Mouse (Mus musculus): Measurements from ENCODE around the gene Slc15a4. TPM values are rescaled to one million over a fixed set of nuclear protein-coding genes. Genes with fewer than 3 reads are reported as not detected.

Gene Slc15a4
- polyA plus RNA-seq, 1 experiment from 2014 or later: 17.1 TPM

DNA sequence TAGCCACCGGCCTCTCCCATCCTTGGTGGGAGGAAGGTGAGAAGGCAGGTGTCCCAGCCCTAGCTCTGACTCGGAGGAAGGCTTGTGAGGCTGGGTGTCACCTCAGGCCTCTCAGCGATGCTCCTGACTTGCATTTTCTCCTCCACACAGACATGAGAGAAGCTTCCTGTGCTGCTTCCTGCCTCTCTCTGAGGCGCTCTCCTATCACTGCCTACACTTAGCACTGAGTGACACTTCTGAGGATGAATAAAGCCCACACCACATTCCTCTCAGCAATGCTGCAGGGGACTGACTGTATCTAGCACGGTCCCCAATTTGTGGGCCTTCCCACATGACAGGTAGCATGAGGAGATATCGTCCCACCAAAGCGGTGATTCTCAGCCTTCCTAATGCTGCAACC is 35.8 kb downstream of the Slc15a4 start:
- no peak overlapping the region for H3K4me2 ChIP-seq
- no peak overlapping the region for H3K9ac ChIP-seq
- H3K27me3 ChIP-seq (replicated peaks): no peaks in the 10 kb centered on the region
- H3K9me3 ChIP-seq (replicated peaks): no peaks in the 10 kb centered on the region
- no peaks in the 10 kb centered on the region for H3K4me1 ChIP-seq (replicated peaks)
- peaks cover 94% of the 10 kb centered on the region for H3K36me3 ChIP-seq
- H3K27ac ChIP-seq (ENCODE audit: poor library complexity, severe bottlenecking): no peak overlapping the region
- H3K4me3 ChIP-seq: no peak overlapping the region
- no peak for ATAC-seq (ENCODE audit: insufficient number of reproducible peaks, low FRiP score)
- 83% methylated on average over 7 of the region's 7 CpGs for WGBS

DNA sequence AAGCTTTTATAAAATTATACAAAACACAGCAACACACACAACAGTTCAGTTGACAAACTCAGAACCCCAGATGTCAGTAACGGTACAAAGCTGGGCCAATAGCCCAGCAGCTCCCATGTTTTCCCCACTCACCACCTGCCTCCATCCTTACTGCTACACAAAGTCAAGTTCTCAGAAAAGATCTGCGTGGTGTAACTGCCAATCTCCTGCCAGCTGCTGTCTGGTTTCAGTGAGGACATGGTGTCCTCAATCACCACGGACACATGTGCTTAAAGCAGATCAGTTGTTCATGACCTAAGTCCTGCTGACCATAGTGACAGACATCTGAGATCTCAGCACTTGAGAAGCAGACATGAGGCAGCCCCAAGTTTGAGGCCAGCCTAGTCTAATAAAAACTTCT is 37.0 kb downstream of the Slc15a4 start:
- no peaks in the 10 kb centered on the region for H3K4me1 ChIP-seq (replicated peaks)
- no peak overlapping the region for H3K4me3 ChIP-seq
- no peak overlapping the region for H3K4me2 ChIP-seq
- WGBS: 89% methylated on average over 3 of the region's 3 CpGs
- no peaks in the 10 kb centered on the region for H3K27me3 ChIP-seq (replicated peaks)
- H3K9me3 ChIP-seq (replicated peaks): no peaks in the 10 kb centered on the region
- no peak overlapping the region for H3K27ac ChIP-seq (ENCODE audit: poor library complexity, severe bottlenecking)
- no peak overlapping the region for H3K9ac ChIP-seq
- peaks cover 83% of the 10 kb centered on the region for H3K36me3 ChIP-seq
- ATAC-seq (ENCODE audit: insufficient number of reproducible peaks, low FRiP score): no peak

DNA sequence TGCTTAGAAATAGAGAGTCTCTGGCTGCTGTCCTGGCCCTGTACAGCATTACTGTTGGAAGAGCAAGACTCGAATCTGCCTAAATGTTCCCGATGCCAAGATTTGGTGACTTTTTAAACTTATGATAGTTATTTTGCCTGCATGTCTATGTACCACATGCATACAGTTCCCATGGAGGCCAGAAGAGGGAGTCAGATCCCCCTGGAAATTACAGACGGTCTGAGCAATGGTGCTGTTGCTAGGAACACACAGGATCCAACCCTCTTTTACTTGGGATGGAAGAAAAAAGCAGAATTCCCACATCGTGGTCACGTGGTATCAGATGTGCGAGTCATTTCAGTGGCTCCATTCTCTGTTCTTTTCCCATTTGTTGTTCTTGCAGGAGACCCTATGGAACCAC is 39.8 kb downstream of the Slc15a4 start:
- Histone ChIP-seq H3K27me3 (replicated peaks) (no peaks in the 10 kb centered on the region), H3K4me1 (replicated peaks) (no peaks in the 10 kb centered on the region), H3K27ac (ENCODE audit: poor library complexity, severe bottlenecking) (no peak overlapping the region), H3K9me3 (replicated peaks) (no peaks in the 10 kb centered on the region), H3K4me2 (no peak overlapping the region), H3K9ac (no peak overlapping the region), H3K36me3 (peaks cover 61% of the 10 kb centered on the region), H3K4me3 (no peak overlapping the region)
- ATAC-seq (ENCODE audit: insufficient number of reproducible peaks, low FRiP score): no peak
- WGBS: 79% methylated on average over 6 of the region's 6 CpGs

DNA sequence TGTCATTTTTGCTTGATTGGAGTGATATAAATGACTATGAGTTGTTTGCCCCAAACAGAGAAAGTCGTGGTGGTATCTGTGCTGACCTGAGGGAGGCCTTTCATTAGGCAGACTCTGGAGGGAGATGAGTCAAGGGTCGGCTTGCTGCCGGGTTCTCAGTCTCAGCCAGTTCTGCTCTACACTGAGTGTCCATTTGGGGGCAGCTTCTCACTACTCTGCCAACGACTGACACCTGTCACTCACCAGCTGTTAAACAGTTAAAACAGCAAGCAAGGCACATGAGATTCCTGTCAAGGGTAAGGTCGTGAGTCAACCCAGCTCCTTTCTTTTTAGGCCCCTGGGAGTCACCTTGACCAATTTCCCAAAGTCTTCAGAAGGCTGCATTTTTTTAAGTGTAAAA is 40.3 kb downstream of the Slc15a4 start:
- Histone ChIP-seq H3K36me3 (peaks cover 57% of the 10 kb centered on the region), H3K4me3 (no peak overlapping the region), H3K4me2 (no peak overlapping the region), H3K9ac (no peak overlapping the region), H3K4me1 (replicated peaks) (no peaks in the 10 kb centered on the region), H3K27ac (ENCODE audit: poor library complexity, severe bottlenecking) (no peak overlapping the region), H3K27me3 (replicated peaks) (no peaks in the 10 kb centered on the region), H3K9me3 (replicated peaks) (no peaks in the 10 kb centered on the region)
- ATAC-seq (ENCODE audit: insufficient number of reproducible peaks, low FRiP score): no peak
- 66% methylated on average over 5 of the region's 5 CpGs for WGBS

- ATAC-seq (ENCODE audit: insufficient number of reproducible peaks, low FRiP score): no peak
- H3K27ac ChIP-seq (ENCODE audit: poor library complexity, severe bottlenecking): no peak overlapping the region
- 62% methylated on average over 6 of the region's 6 CpGs for WGBS
Observed at GRCm38 (mm10) chr5:127587854-127588253, 44.8 kb downstream of the Slc15a4 start.

GRCm38 (mm10) chr5:127583658-127584057 is 49.0 kb downstream of the Slc15a4 start:
- H3K36me3 ChIP-seq: no peaks in the 10 kb centered on the region
- no peak for ATAC-seq (ENCODE audit: insufficient number of reproducible peaks, low FRiP score)
- H3K4me2 ChIP-seq: no peak overlapping the region
- 0 out of 2 replicates have a peak, but pooled peaks cover 3% of the 10 kb centered on the region for H3K27me3 ChIP-seq (replicated peaks)
- H3K27ac ChIP-seq (ENCODE audit: poor library complexity, severe bottlenecking): no peak overlapping the region
- no peak overlapping the region for H3K4me3 ChIP-seq
- H3K4me1 ChIP-seq (replicated peaks): no peaks in the 10 kb centered on the region
- 77% methylated on average over 8 of the region's 8 CpGs for WGBS
- peaks cover 7% of the 10 kb centered on the region; the same call in 1 of the 2 replicates for H3K9me3 ChIP-seq (replicated peaks)
- H3K9ac ChIP-seq: no peak overlapping the region

More at GRCm38 (mm10) chr5:127587854-127588253, 44.8 kb downstream of the Slc15a4 start:
- Histone ChIP-seq H3K27me3 (replicated peaks) (no peaks in the 10 kb centered on the region), H3K36me3 (peaks cover 11% of the 10 kb centered on the region), H3K9me3 (replicated peaks) (peaks cover 7% of the 10 kb centered on the region; the same call in 1 of the 2 replicates), H3K4me2 (no peak overlapping the region), H3K4me3 (no peak overlapping the region), H3K9ac (no peak overlapping the region), H3K4me1 (replicated peaks) (no peaks in the 10 kb centered on the region)

- no peaks in the 10 kb centered on the region for H3K36me3 ChIP-seq
- H3K4me1 ChIP-seq (replicated peaks): no peaks in the 10 kb centered on the region
- no peak overlapping the region for H3K27ac ChIP-seq (ENCODE audit: poor library complexity, severe bottlenecking)
- peaks cover 11% of the 10 kb centered on the region; the same call in 1 of the 2 replicates for H3K27me3 ChIP-seq (replicated peaks)
- 51% methylated on average over 8 of the region's 8 CpGs for WGBS
- no peak for ATAC-seq (ENCODE audit: insufficient number of reproducible peaks, low FRiP score)
- no peak overlapping the region for H3K4me2 ChIP-seq
- no peak overlapping the region for H3K9ac ChIP-seq
- no peaks in the 10 kb centered on the region for H3K9me3 ChIP-seq (replicated peaks)
- no peak overlapping the region for H3K4me3 ChIP-seq
Observed at GRCm38 (mm10) chr5:127577419-127577818, 55.3 kb downstream of the Slc15a4 start.

DNA sequence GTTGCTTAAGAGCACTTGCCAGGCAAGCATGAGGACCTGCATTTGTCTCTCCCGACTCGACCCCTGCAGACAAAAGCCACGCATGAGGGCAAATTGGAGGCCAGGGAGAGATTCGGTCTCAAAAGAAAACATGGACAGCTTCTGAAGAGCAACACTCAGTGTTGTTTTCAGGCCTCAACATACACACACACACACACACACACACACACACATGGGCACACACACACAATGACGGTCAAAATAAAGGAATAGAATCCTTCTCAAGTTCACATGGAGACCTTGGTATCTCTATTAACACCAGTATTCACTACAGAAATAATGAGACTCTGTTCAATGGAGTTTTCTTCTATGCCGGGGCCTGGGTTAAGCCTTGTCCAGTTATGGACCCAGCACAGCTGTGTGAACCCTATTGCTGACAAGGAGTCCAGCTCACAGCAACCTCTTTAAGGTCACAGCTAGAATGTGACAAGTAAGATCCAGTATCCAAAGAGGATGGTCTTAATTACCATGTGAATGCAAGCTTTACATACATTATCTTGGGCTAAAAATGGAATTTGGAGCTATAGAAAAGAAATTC is 65.4 kb downstream of the Slc15a4 start:
- Histone ChIP-seq H3K27me3 (replicated peaks) (no peaks in the 10 kb centered on the region), H3K4me2 (no peak overlapping the region), H3K27ac (ENCODE audit: poor library complexity, severe bottlenecking) (no peak overlapping the region), H3K36me3 (no peaks in the 10 kb centered on the region), H3K9me3 (replicated peaks) (no peaks in the 10 kb centered on the region), H3K4me1 (replicated peaks) (no peaks in the 10 kb centered on the region), H3K9ac (no peak overlapping the region), H3K4me3 (no peak overlapping the region)
- no peak for ATAC-seq (ENCODE audit: insufficient number of reproducible peaks, low FRiP score)
- WGBS: 71% methylated on average over 6 of the region's 6 CpGs

- Histone ChIP-seq H3K4me2 (no peak overlapping the region), H3K9me3 (replicated peaks) (no peaks in the 10 kb centered on the region), H3K9ac (no peak overlapping the region), H3K27me3 (replicated peaks) (no peaks in the 10 kb centered on the region), H3K27ac (ENCODE audit: poor library complexity, severe bottlenecking) (no peak overlapping the region), H3K4me1 (replicated peaks) (no peaks in the 10 kb centered on the region), H3K4me3 (no peak overlapping the region), H3K36me3 (no peaks in the 10 kb centered on the region)
- no peak for ATAC-seq (ENCODE audit: insufficient number of reproducible peaks, low FRiP score)
- 73% methylated on average over 3 of the region's 3 CpGs for WGBS
Observed at GRCm38 (mm10) chr5:127561086-127561485, 71.6 kb downstream of the Slc15a4 start.

DNA sequence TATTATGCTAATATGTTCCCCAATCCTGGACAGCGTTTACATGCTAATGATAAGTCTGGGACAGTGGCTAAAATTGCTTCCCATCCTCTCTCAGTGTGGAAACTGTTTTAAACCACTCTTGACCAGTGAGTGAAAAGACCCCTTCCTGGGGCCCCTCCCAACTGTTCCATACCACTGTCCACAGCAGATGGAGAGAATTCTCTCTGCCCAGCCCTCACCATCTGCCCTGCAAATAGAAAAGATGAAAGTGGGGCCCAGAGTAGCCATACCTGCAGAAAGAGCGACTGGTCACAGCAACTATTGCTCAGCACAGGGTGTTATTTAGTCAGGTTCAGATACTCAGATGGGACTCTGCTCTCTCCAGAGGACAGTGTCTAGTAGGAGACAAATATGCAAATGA is 84.6 kb downstream of the Slc15a4 start:
- Histone ChIP-seq H3K4me2 (no peak overlapping the region), H3K4me1 (replicated peaks) (no peaks in the 10 kb centered on the region), H3K36me3 (no peaks in the 10 kb centered on the region), H3K27me3 (replicated peaks) (no peaks in the 10 kb centered on the region), H3K4me3 (no peak overlapping the region), H3K9ac (no peak overlapping the region), H3K9me3 (replicated peaks) (0 out of 2 replicates have a peak, but pooled peaks cover 4% of the 10 kb centered on the region), H3K27ac (ENCODE audit: poor library complexity, severe bottlenecking) (no peak overlapping the region)
- WGBS: 66% methylated on average over 2 of the region's 2 CpGs
- ATAC-seq (ENCODE audit: insufficient number of reproducible peaks, low FRiP score): no peak

GRCm38 (mm10) chr5:127546585-127546991 is 86.1 kb downstream of the Slc15a4 start:
- no peak overlapping the region for H3K9ac ChIP-seq
- 0 out of 2 replicates have a peak, but pooled peaks cover 4% of the 10 kb centered on the region for H3K9me3 ChIP-seq (replicated peaks)
- no peak overlapping the region for H3K27ac ChIP-seq (ENCODE audit: poor library complexity, severe bottlenecking)
- no peaks in the 10 kb centered on the region for H3K36me3 ChIP-seq
- WGBS: 85% methylated on average over 5 of the region's 5 CpGs
- H3K4me3 ChIP-seq: no peak overlapping the region
- no peaks in the 10 kb centered on the region for H3K4me1 ChIP-seq (replicated peaks)
- no peak overlapping the region for H3K4me2 ChIP-seq
- H3K27me3 ChIP-seq (replicated peaks): no peaks in the 10 kb centered on the region
- ATAC-seq (ENCODE audit: insufficient number of reproducible peaks, low FRiP score): no peak
